Mouse (Mus musculus): ENCODE data around the gene Ppa2. TPM values are rescaled to one million over a fixed set of nuclear protein-coding genes. Genes with fewer than 3 reads are reported as not detected.

Gene Ppa2
- 38.0 and 40.1 TPM in 2 replicates for polyA plus RNA-seq (2015; fragmentation: Nextera tagmentation; extraction: Ambion mirVana)

GRCm38 (mm10) chr3:133309954-133310808, at the start of gene Ppa2:
Gene Ppa2, plus strand, starts transcription at chr3:133310110.
- under 1% methylated on average over 63 of the region's 95 CpGs for WGBS (ENCODE audit: insufficient replicate concordance)

GRCm38 (mm10) chr3:133271887-133272286, 38.0 kb upstream of the Ppa2 start:
- H3K36me3 ChIP-seq (ENCODE audit: control insufficient read depth, insufficient read depth): no peaks in the 10 kb centered on the region
- H3K9me3 ChIP-seq (replicated peaks; ENCODE audit: control insufficient read depth, low read length): no peaks in the 10 kb centered on the region
- H3K4me1 ChIP-seq (ENCODE audit: control insufficient read depth, low read depth, low read length): no peaks in the 10 kb centered on the region
- H3K9ac ChIP-seq (ENCODE audit: low read depth, low read length): no peak overlapping the region
- H3K4me3 ChIP-seq (ENCODE audit: low read depth, low read length): no peak overlapping the region
- no peaks in the 10 kb centered on the region for H3K27me3 ChIP-seq (ENCODE audit: control insufficient read depth, insufficient read depth, low read depth, low read length)
- no peak for ATAC-seq (ENCODE audit: low read depth)
- no peak overlapping the region for H3K4me2 ChIP-seq (ENCODE audit: low read depth, low read length)
- H3K27ac ChIP-seq (ENCODE audit: low read length): no peak overlapping the region
- WGBS (ENCODE audit: insufficient replicate concordance): 7% methylated on average over 3 of the region's 3 CpGs

More at GRCm38 (mm10) chr3:133309954-133310808, at the start of gene Ppa2:
- peak within 1 kb of the TSS; percentile 84 for H3K9ac ChIP-seq (ENCODE audit: low read depth, low read length)
- H3K4me1 ChIP-seq (ENCODE audit: control insufficient read depth, low read depth, low read length): peaks cover 7% of the 10 kb centered on the region
- peak within 1 kb of the TSS; percentile 88 for H3K27ac ChIP-seq (ENCODE audit: low read length)
- peak within 1 kb of the TSS; percentile 82 for H3K4me3 ChIP-seq (ENCODE audit: low read depth, low read length)
- ATAC-seq (ENCODE audit: low read depth): peak; percentile 87
- no peaks in the 10 kb centered on the region for H3K9me3 ChIP-seq (replicated peaks; ENCODE audit: control insufficient read depth, low read length)
- peak within 1 kb of the TSS; percentile 84 for H3K4me2 ChIP-seq (ENCODE audit: low read depth, low read length)
- no peaks in the 10 kb centered on the region for H3K36me3 ChIP-seq (ENCODE audit: control insufficient read depth, insufficient read depth)
- H3K27me3 ChIP-seq (ENCODE audit: control insufficient read depth, insufficient read depth, low read depth, low read length): no peaks in the 10 kb centered on the region

GRCm38 (mm10) chr3:133284587-133284986, 25.3 kb upstream of the Ppa2 start:
- Histone ChIP-seq H3K27me3 (ENCODE audit: control insufficient read depth, insufficient read depth, low read depth, low read length) (no peaks in the 10 kb centered on the region), H3K9me3 (replicated peaks; ENCODE audit: control insufficient read depth, low read length) (no peaks in the 10 kb centered on the region), H3K4me3 (ENCODE audit: low read depth, low read length) (no peak overlapping the region), H3K27ac (ENCODE audit: low read length) (0 out of 2 replicates have a peak overlapping the region, but pooled peaks have one; percentile 25), H3K4me2 (ENCODE audit: low read depth, low read length) (no peak overlapping the region), H3K36me3 (ENCODE audit: control insufficient read depth, insufficient read depth) (no peaks in the 10 kb centered on the region), H3K9ac (ENCODE audit: low read depth, low read length) (no peak overlapping the region), H3K4me1 (ENCODE audit: control insufficient read depth, low read depth, low read length) (no peaks in the 10 kb centered on the region)
- ATAC-seq (ENCODE audit: low read depth): no peak; the same call in 1 of the 2 replicates
- WGBS (ENCODE audit: insufficient replicate concordance): 43% methylated on average over 5 of the region's 5 CpGs

GRCm38 (mm10) chr3:133288795-133289194, 21.1 kb upstream of the Ppa2 start:
- Histone ChIP-seq H3K27me3 (ENCODE audit: control insufficient read depth, insufficient read depth, low read depth, low read length) (no peaks in the 10 kb centered on the region), H3K4me1 (ENCODE audit: control insufficient read depth, low read depth, low read length) (no peaks in the 10 kb centered on the region), H3K36me3 (ENCODE audit: control insufficient read depth, insufficient read depth) (no peaks in the 10 kb centered on the region), H3K9ac (ENCODE audit: low read depth, low read length) (no peak overlapping the region), H3K27ac (ENCODE audit: low read length) (no peak overlapping the region), H3K4me2 (ENCODE audit: low read depth, low read length) (no peak overlapping the region), H3K4me3 (ENCODE audit: low read depth, low read length) (no peak overlapping the region), H3K9me3 (replicated peaks; ENCODE audit: control insufficient read depth, low read length) (no peaks in the 10 kb centered on the region)
- ATAC-seq (ENCODE audit: low read depth): no peak
- WGBS (ENCODE audit: insufficient replicate concordance): 49% methylated on average over 2 of the region's 2 CpGs

DNA sequence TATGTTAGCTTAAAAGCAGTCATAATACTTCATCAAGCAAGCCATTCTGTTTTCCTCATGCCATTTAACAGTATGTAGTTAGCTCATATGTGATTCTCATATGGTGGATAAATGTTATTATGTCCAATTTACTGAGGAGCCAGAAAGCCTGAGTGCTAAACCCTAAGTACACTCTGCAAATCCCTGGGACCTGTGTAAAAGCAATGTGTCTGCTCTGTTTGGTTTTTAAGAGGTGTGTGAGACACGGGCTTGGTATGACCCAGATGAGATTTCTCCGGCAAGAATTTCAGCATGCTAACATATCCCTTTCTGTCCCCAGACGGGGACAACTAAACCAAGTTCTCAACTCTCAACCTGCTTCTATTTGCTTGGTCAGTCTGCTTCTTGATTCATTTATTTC, 5.6 kb upstream of the Ppa2 start:
- no peak for ATAC-seq (ENCODE audit: low read depth)
- Histone ChIP-seq H3K9ac (ENCODE audit: low read depth, low read length) (no peak overlapping the region), H3K4me2 (ENCODE audit: low read depth, low read length) (no peak overlapping the region), H3K4me3 (ENCODE audit: low read depth, low read length) (no peak overlapping the region), H3K4me1 (ENCODE audit: control insufficient read depth, low read depth, low read length) (no peaks in the 10 kb centered on the region), H3K36me3 (ENCODE audit: control insufficient read depth, insufficient read depth) (no peaks in the 10 kb centered on the region), H3K9me3 (replicated peaks; ENCODE audit: control insufficient read depth, low read length) (no peaks in the 10 kb centered on the region), H3K27ac (ENCODE audit: low read length) (no peak overlapping the region), H3K27me3 (ENCODE audit: control insufficient read depth, insufficient read depth, low read depth, low read length) (no peaks in the 10 kb centered on the region)
- 73% methylated on average over 3 of the region's 3 CpGs for WGBS (ENCODE audit: insufficient replicate concordance)

- Histone ChIP-seq H3K4me1 (ENCODE audit: control insufficient read depth, low read depth, low read length) (peaks cover 7% of the 10 kb centered on the region), H3K9me3 (replicated peaks; ENCODE audit: control insufficient read depth, low read length) (no peaks in the 10 kb centered on the region), H3K4me3 (ENCODE audit: low read depth, low read length) (no peak overlapping the region), H3K27me3 (ENCODE audit: control insufficient read depth, insufficient read depth, low read depth, low read length) (no peaks in the 10 kb centered on the region), H3K4me2 (ENCODE audit: low read depth, low read length) (no peak overlapping the region), H3K27ac (ENCODE audit: low read length) (no peak overlapping the region), H3K36me3 (ENCODE audit: control insufficient read depth, insufficient read depth) (no peaks in the 10 kb centered on the region), H3K9ac (ENCODE audit: low read depth, low read length) (no peak overlapping the region)
- ATAC-seq (ENCODE audit: low read depth): no peak
- WGBS (ENCODE audit: insufficient replicate concordance): 85% methylated on average over 3 of the region's 3 CpGs
Measured at GRCm38 (mm10) chr3:133308361-133308760, 1.5 kb upstream of the Ppa2 start.

DNA sequence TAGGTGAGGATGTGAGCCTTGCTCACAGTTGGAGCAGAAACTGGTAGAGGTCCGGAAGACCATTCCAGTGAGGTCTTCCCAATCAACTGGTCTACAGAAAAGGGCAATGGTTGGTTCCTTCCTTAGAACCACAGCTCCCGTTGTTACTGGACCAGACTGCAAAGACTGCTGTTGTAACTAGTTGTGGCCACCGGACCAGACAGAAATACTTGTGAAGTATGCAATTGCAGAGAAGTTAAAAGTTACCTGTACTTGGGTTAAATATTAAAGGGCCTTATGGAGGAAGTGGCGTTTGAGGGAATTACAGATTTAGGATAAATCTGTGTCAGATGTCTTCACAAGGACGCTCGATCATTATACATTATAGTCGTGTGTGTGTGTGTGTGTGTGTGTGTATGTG, 551 bp upstream of the Ppa2 start:
- H3K27ac ChIP-seq (ENCODE audit: low read length): no peak overlapping the region
- H3K27me3 ChIP-seq (ENCODE audit: control insufficient read depth, insufficient read depth, low read depth, low read length): no peaks in the 10 kb centered on the region
- H3K9me3 ChIP-seq (replicated peaks; ENCODE audit: control insufficient read depth, low read length): no peaks in the 10 kb centered on the region
- ATAC-seq (ENCODE audit: low read depth): no peak
- peak overlapping the region; percentile 84; the same call in 1 of the 2 replicates for H3K4me2 ChIP-seq (ENCODE audit: low read depth, low read length)
- H3K4me3 ChIP-seq (ENCODE audit: low read depth, low read length): no peak overlapping the region; the same call in 1 of the 2 replicates
- 83% methylated on average over 7 of the region's 7 CpGs for WGBS (ENCODE audit: insufficient replicate concordance)
- no peaks in the 10 kb centered on the region for H3K36me3 ChIP-seq (ENCODE audit: control insufficient read depth, insufficient read depth)
- peaks cover 7% of the 10 kb centered on the region for H3K4me1 ChIP-seq (ENCODE audit: control insufficient read depth, low read depth, low read length)
- H3K9ac ChIP-seq (ENCODE audit: low read depth, low read length): no peak overlapping the region

DNA sequence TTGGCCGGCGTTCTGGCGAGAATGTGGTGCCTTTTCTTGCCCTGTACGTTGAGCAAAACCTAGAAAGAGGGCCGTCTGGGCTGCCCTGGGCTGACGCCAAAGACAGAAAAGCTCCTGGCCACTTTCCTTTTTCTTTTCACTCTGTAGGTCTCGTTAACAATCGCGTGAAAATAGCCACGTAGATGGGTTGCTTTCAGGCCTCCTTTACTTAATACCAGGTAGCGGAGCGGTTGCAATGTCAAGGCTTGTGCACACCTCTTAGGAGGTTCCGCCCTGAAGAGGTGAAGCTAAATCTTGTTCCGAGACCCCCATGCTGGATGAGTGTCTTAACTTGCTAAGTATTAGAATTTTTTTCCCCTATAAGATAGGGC, 884 bp downstream of the Ppa2 start:
- 22% methylated on average over 14 of the region's 14 CpGs for WGBS (ENCODE audit: insufficient replicate concordance)
- H3K27me3 ChIP-seq (ENCODE audit: control insufficient read depth, insufficient read depth, low read depth, low read length): no peaks in the 10 kb centered on the region
- peak overlapping the region; percentile 82 for H3K4me3 ChIP-seq (ENCODE audit: low read depth, low read length)
- peak overlapping the region; percentile 84 for H3K9ac ChIP-seq (ENCODE audit: low read depth, low read length)
- H3K27ac ChIP-seq (ENCODE audit: low read length): peak overlapping the region; percentile 88
- no peak for ATAC-seq (ENCODE audit: low read depth)
- H3K4me1 ChIP-seq (ENCODE audit: control insufficient read depth, low read depth, low read length): peaks cover 7% of the 10 kb centered on the region
- H3K36me3 ChIP-seq (ENCODE audit: control insufficient read depth, insufficient read depth): no peaks in the 10 kb centered on the region
- H3K9me3 ChIP-seq (replicated peaks; ENCODE audit: control insufficient read depth, low read length): no peaks in the 10 kb centered on the region
- H3K4me2 ChIP-seq (ENCODE audit: low read depth, low read length): peak overlapping the region; percentile 84

- H3K27me3 ChIP-seq (ENCODE audit: control insufficient read depth, insufficient read depth, low read depth, low read length): no peaks in the 10 kb centered on the region
- no peak overlapping the region for H3K4me2 ChIP-seq (ENCODE audit: low read depth, low read length)
- WGBS (ENCODE audit: insufficient replicate concordance): 52% methylated on average over 3 of the region's 3 CpGs
- peaks cover 7% of the 10 kb centered on the region for H3K4me1 ChIP-seq (ENCODE audit: control insufficient read depth, low read depth, low read length)
- H3K36me3 ChIP-seq (ENCODE audit: control insufficient read depth, insufficient read depth): no peaks in the 10 kb centered on the region
- H3K27ac ChIP-seq (ENCODE audit: low read length): no peak overlapping the region
- H3K9me3 ChIP-seq (replicated peaks; ENCODE audit: control insufficient read depth, low read length): no peaks in the 10 kb centered on the region
- no peak overlapping the region for H3K4me3 ChIP-seq (ENCODE audit: low read depth, low read length)
- H3K9ac ChIP-seq (ENCODE audit: low read depth, low read length): no peak overlapping the region
- ATAC-seq (ENCODE audit: low read depth): no peak
Measured at GRCm38 (mm10) chr3:133312331-133312730, 2.4 kb downstream of the Ppa2 start.

Measured in liver, embryonic 16.5 days (tissue).